Mouse (Mus musculus) heart, adult 2 months (tissue): ENCODE measurements around the gene Olfr812.
"Not testable (repeated sequence)": the region's sequence is repeated elsewhere in the genome, so short reads cannot be mapped to it uniquely, and the experiment has no call there.

Source experiments
- CTCF ChIP-seq: fragments of 200-600 bp; IDR thresholded peaks from 2 replicates; pipeline ENCODE4 v1.8.1; 2022; ENCODE audit warnings: antibody characterized with exemption, mild to moderate bottlenecking, moderate library complexity
- EP300 ChIP-seq: fragments of 200-500 bp; IDR thresholded peaks from 2 replicates; pipeline ENCODE4 v1.6.1; 2011; ENCODE audit warnings: low read depth, low read length, control low read depth; ENCODE audit not compliant: insufficient read depth
- POLR2A ChIP-seq: fragments of 200-500 bp; IDR thresholded peaks from 2 replicates; pipeline ENCODE4 v1.6.1; 2011; ENCODE audit warnings: mild to moderate bottlenecking, low read depth, low read length, control low read depth; ENCODE audit not compliant: insufficient read depth

DNA sequence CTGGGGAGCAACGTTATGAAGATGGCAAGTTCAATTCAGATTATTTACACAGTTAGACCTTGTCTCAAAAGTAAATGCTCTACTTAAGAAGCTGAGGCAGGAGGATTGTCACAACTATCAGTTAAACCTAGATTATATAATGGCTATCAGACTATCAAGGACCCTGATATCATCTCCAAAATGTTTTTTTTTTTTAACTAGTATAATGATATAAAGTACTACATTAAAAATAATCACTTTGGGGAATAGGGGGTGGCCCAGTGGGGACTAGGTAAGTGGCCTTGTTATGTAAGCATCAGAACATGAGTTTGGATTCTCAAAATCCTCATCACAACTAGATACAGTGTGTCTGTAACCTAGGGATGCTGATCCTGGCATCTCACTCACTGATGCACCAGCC, 33.9 kb upstream of the Olfr812 start, which contains the start of gene Olfr814:
- not testable (repeated sequence) for TF ChIP-seq EP300, CTCF, POLR2A
